20 mouse cellular contexts compared by ENCODE assay signal in genomic region chr13:46542782-46543181, GRCm38 (mm10). TPM values are rescaled to one million over a fixed set of nuclear protein-coding genes. Genes with fewer than 3 reads are reported as not detected.
DNase-seq lines count a peak whose midpoint lies in the region; ATAC-seq and TF ChIP-seq lines count a peak whose summit lies in the region.
"Had no signal": no experiment of that assay in that cellular context is flagged by ENCODE, and none has a peak within 500 bp of the region (broad histone marks: within the 10 kb centered on the region; RNA-seq: fewer than 3 reads in every experiment).

No protein-coding gene starts in this region.

- WGBS in forebrain, embryonic 10.5 days, result 81% methylated on average over 7 of the region's 7 CpGs
- WGBS in forebrain, embryonic 11.5 days, result 73% methylated on average over 7 of the region's 7 CpGs
- WGBS in midbrain, embryonic 12.5 days, result 71% methylated on average over 7 of the region's 7 CpGs
- 77% methylated on average over 7 of the region's 7 CpGs for WGBS in midbrain, embryonic 11.5 days
- whole genome bisulfite sequencing in hindbrain, embryonic 14.5 days, result 63% methylated on average over 7 of the region's 7 CpGs
- 59% methylated on average over 7 of the region's 7 CpGs for WGBS in neural tube, embryonic 14.5 days
- 76% methylated on average over 7 of the region's 7 CpGs for WGBS in intestine, postnatal 0 days

- TF ChIP-seq CTCF in intestine, postnatal 0 days (IDR thresholded peaks at IDR 0.05; ENCODE audit: low read depth), result no peak

- no peak overlapping the region for H3K4me3 ChIP-seq in forebrain, embryonic 10.5 days
- H3K4me3 ChIP-seq in forebrain, embryonic 11.5 days (ENCODE audit: low read depth, low read length), result no peak overlapping the region
- no peak overlapping the region for H3K4me3 ChIP-seq in midbrain, embryonic 12.5 days
- H3K4me3 ChIP-seq in midbrain, embryonic 11.5 days (ENCODE audit: low read depth, low read length), result no peak overlapping the region
- no peak overlapping the region for H3K4me3 ChIP-seq in hindbrain, embryonic 14.5 days (replicated peaks; ENCODE audit: low read length)
- H3K4me3 ChIP-seq in neural tube, embryonic 14.5 days (ENCODE audit: low read depth, low read length), result no peak overlapping the region
- no peak overlapping the region for H3K4me3 ChIP-seq in intestine, postnatal 0 days (ENCODE audit: low read depth, low read length)
- H3K4me3 ChIP-seq: embryonic facial prominence, embryonic 13.5 days; kidney, embryonic 15.5 days; left cerebral cortex, adult 2 months; limb, embryonic 13.5 days; myocyte; stomach, embryonic 15.5 days had no signal

- no peaks in the 10 kb centered on the region for H3K9me3 ChIP-seq in forebrain, embryonic 10.5 days
- no peaks in the 10 kb centered on the region for H3K9me3 ChIP-seq in forebrain, embryonic 11.5 days (ENCODE audit: control insufficient read depth, low read length)
- no peaks in the 10 kb centered on the region for H3K9me3 ChIP-seq in midbrain, embryonic 12.5 days
- H3K9me3 ChIP-seq in midbrain, embryonic 11.5 days (ENCODE audit: control insufficient read depth, low read length), result no peaks in the 10 kb centered on the region
- H3K9me3 ChIP-seq in hindbrain, embryonic 14.5 days (ENCODE audit: control insufficient read depth, low read length), result no peaks in the 10 kb centered on the region
- H3K9me3 ChIP-seq in neural tube, embryonic 14.5 days (ENCODE audit: control insufficient read depth, low read length), result no peaks in the 10 kb centered on the region
- H3K9me3 ChIP-seq in intestine, postnatal 0 days (ENCODE audit: control insufficient read depth), result no peaks in the 10 kb centered on the region
- H3K9me3 ChIP-seq: embryonic facial prominence, embryonic 13.5 days; G1E; kidney, embryonic 15.5 days; limb, embryonic 13.5 days; stomach, embryonic 15.5 days had no signal

- no peak for ATAC-seq in forebrain, embryonic 11.5 days (replicated peaks; ENCODE audit: low FRiP score)
- ATAC-seq in midbrain, embryonic 12.5 days (ENCODE audit: low FRiP score, low read depth), result no peak
- ATAC-seq in midbrain, embryonic 11.5 days (ENCODE audit: low FRiP score), result no peak
- ATAC-seq in hindbrain, embryonic 14.5 days (ENCODE audit: low FRiP score), result no peak; the same call in 1 of the 2 replicates
- ATAC-seq in neural tube, embryonic 14.5 days (ENCODE audit: low read depth), result 0 out of 2 replicates have a peak, but pooled peaks have one; percentile 60
- no peak for ATAC-seq in intestine, postnatal 0 days
- ATAC-seq: CD4-positive, CD25-positive, alpha-beta regulatory T cell, adult 4 months had no signal

- DNase-seq in forebrain, embryonic 10.5 days (ENCODE audit: extremely low spot score, low spot score), result no peak
- no peak for DNase-seq in forebrain, embryonic 11.5 days (ENCODE audit: low spot score)
- no peak for DNase-seq in midbrain, embryonic 11.5 days (ENCODE audit: low spot score, missing footprints)
- peak; percentile 48 for DNase-seq in hindbrain, embryonic 14.5 days (ENCODE audit: low spot score)
- no peak for DNase-seq in kidney, adult 9 months
- DNase-seq: cerebellum, adult 9-11 months; gastrocnemius, postnatal 10 days; heart, postnatal 10 days had no signal

- no peak overlapping the region for H3K4me2 ChIP-seq in forebrain, embryonic 11.5 days (ENCODE audit: low read depth, low read length, severe bottlenecking)
- H3K4me2 ChIP-seq in midbrain, embryonic 12.5 days (replicated peaks), result no peak overlapping the region
- H3K4me2 ChIP-seq in midbrain, embryonic 11.5 days, result no peak overlapping the region
- H3K4me2 ChIP-seq in hindbrain, embryonic 14.5 days (replicated peaks), result no peak overlapping the region
- no peak overlapping the region for H3K4me2 ChIP-seq in neural tube, embryonic 14.5 days (ENCODE audit: low read depth, low read length)
- no peak overlapping the region for H3K4me2 ChIP-seq in intestine, postnatal 0 days (replicated peaks; ENCODE audit: low read depth)
- H3K4me2 ChIP-seq: embryonic facial prominence, embryonic 13.5 days; kidney, embryonic 15.5 days; limb, embryonic 13.5 days; stomach, embryonic 15.5 days had no signal

- H3K9ac ChIP-seq in forebrain, embryonic 11.5 days (ENCODE audit: low read length), result no peak overlapping the region
- H3K9ac ChIP-seq in midbrain, embryonic 12.5 days (replicated peaks), result no peak overlapping the region
- H3K9ac ChIP-seq in midbrain, embryonic 11.5 days (ENCODE audit: low read length), result no peak overlapping the region
- no peak overlapping the region for H3K9ac ChIP-seq in hindbrain, embryonic 14.5 days
- H3K9ac ChIP-seq in neural tube, embryonic 14.5 days (replicated peaks; ENCODE audit: low read depth, low read length), result no peak overlapping the region
- H3K9ac ChIP-seq in intestine, postnatal 0 days (ENCODE audit: low read depth, low read length), result no peak overlapping the region
- H3K9ac ChIP-seq: embryonic facial prominence, embryonic 13.5 days; kidney, embryonic 15.5 days; limb, embryonic 13.5 days; liver, embryonic 14.5 days; stomach, embryonic 15.5 days had no signal

- H3K27ac ChIP-seq in forebrain, embryonic 10.5 days, result peak overlapping the region; percentile 35; the same call in 1 of the 2 replicates
- no peak overlapping the region for H3K27ac ChIP-seq in forebrain, embryonic 11.5 days (ENCODE audit: low read depth, low read length)
- H3K27ac ChIP-seq in midbrain, embryonic 12.5 days (replicated peaks), result peak overlapping the region; percentile 11; the same call in 1 of the 2 replicates
- H3K27ac ChIP-seq in midbrain, embryonic 11.5 days (ENCODE audit: low read depth, low read length), result no peak overlapping the region
- H3K27ac ChIP-seq in hindbrain, embryonic 14.5 days, result peak overlapping the region; percentile 26
- peak overlapping the region; percentile 52; the same call in 1 of the 2 replicates for H3K27ac ChIP-seq in neural tube, embryonic 14.5 days (ENCODE audit: low read depth, low read length)
- H3K27ac ChIP-seq in intestine, postnatal 0 days (ENCODE audit: low read depth, low read length), result no peak overlapping the region
- H3K27ac ChIP-seq: embryonic facial prominence, embryonic 13.5 days; kidney, embryonic 15.5 days; left cerebral cortex, adult 2 months; limb, embryonic 13.5 days; liver, embryonic 14.5 days; stomach, embryonic 15.5 days had no signal

- H3K36me3 ChIP-seq in forebrain, embryonic 10.5 days (replicated peaks), result no peaks in the 10 kb centered on the region
- H3K36me3 ChIP-seq in forebrain, embryonic 11.5 days (ENCODE audit: control insufficient read depth, insufficient read depth, low read length), result no peaks in the 10 kb centered on the region
- no peaks in the 10 kb centered on the region for H3K36me3 ChIP-seq in midbrain, embryonic 12.5 days
- H3K36me3 ChIP-seq in midbrain, embryonic 11.5 days (ENCODE audit: control insufficient read depth, insufficient read depth, low read length), result no peaks in the 10 kb centered on the region
- no peaks in the 10 kb centered on the region for H3K36me3 ChIP-seq in hindbrain, embryonic 14.5 days (replicated peaks; ENCODE audit: control insufficient read depth, insufficient read depth)
- H3K36me3 ChIP-seq in neural tube, embryonic 14.5 days (ENCODE audit: control insufficient read depth, insufficient read depth, low read length), result no peaks in the 10 kb centered on the region
- H3K36me3 ChIP-seq in intestine, postnatal 0 days (ENCODE audit: control insufficient read depth, insufficient read depth), result no peaks in the 10 kb centered on the region
- H3K36me3 ChIP-seq: embryonic facial prominence, embryonic 13.5 days; G1E; kidney, embryonic 15.5 days; limb, embryonic 13.5 days; stomach, embryonic 15.5 days had no signal

- H3K4me1 ChIP-seq in forebrain, embryonic 10.5 days, result peaks cover 73% of the 10 kb centered on the region
- peaks cover 4% of the 10 kb centered on the region; the same call in 1 of the 2 replicates for H3K4me1 ChIP-seq in forebrain, embryonic 11.5 days (replicated peaks; ENCODE audit: control insufficient read depth, insufficient read depth, low read length)
- peaks cover 49% of the 10 kb centered on the region for H3K4me1 ChIP-seq in midbrain, embryonic 12.5 days
- H3K4me1 ChIP-seq in midbrain, embryonic 11.5 days (ENCODE audit: control insufficient read depth, insufficient read depth, low read length), result peaks cover 15% of the 10 kb centered on the region
- H3K4me1 ChIP-seq in hindbrain, embryonic 14.5 days (replicated peaks; ENCODE audit: control insufficient read depth, insufficient read depth, low read length), result peaks cover 16% of the 10 kb centered on the region
- peaks cover 15% of the 10 kb centered on the region for H3K4me1 ChIP-seq in neural tube, embryonic 14.5 days (ENCODE audit: control insufficient read depth, insufficient read depth, low read length)
- H3K4me1 ChIP-seq in intestine, postnatal 0 days (replicated peaks; ENCODE audit: control insufficient read depth, insufficient read depth, low read length), result no peaks in the 10 kb centered on the region
- H3K4me1 ChIP-seq: embryonic facial prominence, embryonic 13.5 days; limb, embryonic 13.5 days; stomach, embryonic 15.5 days had no signal

- H3K27me3 ChIP-seq in forebrain, embryonic 10.5 days (ENCODE audit: poor library complexity, severe bottlenecking), result peaks cover 28% of the 10 kb centered on the region
- no peaks in the 10 kb centered on the region for H3K27me3 ChIP-seq in forebrain, embryonic 11.5 days (ENCODE audit: control insufficient read depth, insufficient read depth, low read length)
- peaks cover 11% of the 10 kb centered on the region for H3K27me3 ChIP-seq in midbrain, embryonic 12.5 days
- H3K27me3 ChIP-seq in midbrain, embryonic 11.5 days (ENCODE audit: control insufficient read depth, insufficient read depth, low read length), result no peaks in the 10 kb centered on the region
- H3K27me3 ChIP-seq in hindbrain, embryonic 14.5 days (ENCODE audit: control insufficient read depth, insufficient read depth, low read length), result no peaks in the 10 kb centered on the region
- no peaks in the 10 kb centered on the region for H3K27me3 ChIP-seq in neural tube, embryonic 14.5 days (ENCODE audit: control insufficient read depth, insufficient read depth, low read length)
- no peaks in the 10 kb centered on the region for H3K27me3 ChIP-seq in intestine, postnatal 0 days (replicated peaks; ENCODE audit: control insufficient read depth, insufficient read depth, low read length)
- H3K27me3 ChIP-seq: kidney, embryonic 15.5 days; stomach, embryonic 15.5 days had no signal

RNA-seq across cellular contexts. Expression of gene Cap2, which starts 41.1 kb away (rescaled TPM):
- polyA plus RNA-seq in forebrain, embryonic 10.5 days (2016; fragmentation: Nextera tagmentation; extraction: Ambion mirVana), result 7.0 and 7.3 TPM in 2 replicates
- polyA plus RNA-seq in forebrain, embryonic 11.5 days (2014; fragmentation: Nextera tagmentation; extraction: Ambion mirVana), result 6.4 and 8.3 TPM in 2 replicates
- polyA plus RNA-seq in midbrain, embryonic 12.5 days (2016; fragmentation: Nextera tagmentation; extraction: Ambion mirVana), result 9.6 and 9.9 TPM in 2 replicates
- polyA plus RNA-seq in midbrain, embryonic 11.5 days (2014; fragmentation: Nextera tagmentation; extraction: Ambion mirVana), result 9.9 and 11.4 TPM in 2 replicates
- 7.3 and 8.8 TPM in 2 replicates for polyA plus RNA-seq in hindbrain, embryonic 14.5 days (2014; fragmentation: Nextera tagmentation; extraction: Ambion mirVana)
- polyA plus RNA-seq in neural tube, embryonic 14.5 days (2014; fragmentation: Nextera tagmentation; extraction: Ambion mirVana), result 5.7 TPM in 2 replicates
- 6.3 and 7.0 TPM in 2 replicates for polyA plus RNA-seq in intestine, postnatal 0 days (2015; fragmentation: Nextera tagmentation; extraction: Ambion mirVana)
- polyA plus RNA-seq: G1E had no signal

Comparison
In these comparisons a context has a peak if more than half of its experiments do, and no peak if none do; other contexts are left out.
1. H3K27ac ChIP-seq: peak in forebrain, embryonic 10.5 days (single experiment), midbrain, embryonic 12.5 days (single experiment), hindbrain, embryonic 14.5 days (single experiment) and neural tube, embryonic 14.5 days (single experiment); none in forebrain, embryonic 11.5 days (single experiment), midbrain, embryonic 11.5 days (single experiment) and intestine, postnatal 0 days (single experiment).